Mouse (Mus musculus): ENCODE results near the gene Rs1.
"Not testable (repeated sequence)": the region's sequence is repeated elsewhere in the genome, so short reads cannot be mapped to it uniquely, and the experiment has no call there.

The Rs1 gene

GRCm38 (mm10) chrX:160767713-160768112, at the start of gene Rs1:
Gene Rs1 (plus strand): TSS chrX:160768013.
- in situ Hi-C loops (cut with MboI, MseI), result no loop called here

- in situ Hi-C loops (cut with MboI, MseI), result no loop called here
Measured at GRCm38 (mm10) chrX:160735650-160736049, 32.2 kb upstream of the Rs1 start, which contains the start of gene Ppef1. Gene Ppef1 (minus strand): TSS chrX:160735765.

DNA sequence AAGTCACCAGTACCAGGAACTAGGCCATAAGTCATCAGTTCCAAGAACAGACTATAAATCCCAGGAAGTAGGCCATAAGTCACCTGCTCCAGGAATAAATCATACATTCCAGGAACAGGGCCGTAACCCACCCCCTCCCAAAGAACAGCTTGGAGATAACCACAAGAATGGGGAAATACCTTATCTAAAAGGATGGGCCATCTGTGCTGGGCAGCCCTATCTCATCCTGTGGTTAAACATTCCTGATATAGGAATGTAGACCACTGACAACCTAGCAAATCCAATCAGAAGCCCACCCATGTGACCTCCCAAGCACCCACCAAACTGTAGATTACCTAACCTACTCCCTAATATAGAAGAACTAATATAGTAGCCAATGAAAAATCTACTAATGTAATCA, 22.4 kb upstream of the Rs1 start:
- in situ Hi-C loops (cut with MboI, MseI), result no loop called here

GRCm38 (mm10) chrX:160748653-160749052, 19.2 kb upstream of the Rs1 start:
- in situ Hi-C loops (cut with MboI, MseI), result no loop called here

GRCm38 (mm10) chrX:160750808-160751207, 17.0 kb upstream of the Rs1 start:
- in situ Hi-C loops (cut with MboI, MseI), result no loop called here

GRCm38 (mm10) chrX:160765389-160766232, 2.2 kb upstream of the Rs1 start:
- in situ Hi-C loops (cut with MboI, MseI), result no loop called here

- in situ Hi-C loops (cut with MboI, MseI), result no loop called here
Measured at GRCm38 (mm10) chrX:160766233-160766616, 1.6 kb upstream of the Rs1 start.

DNA sequence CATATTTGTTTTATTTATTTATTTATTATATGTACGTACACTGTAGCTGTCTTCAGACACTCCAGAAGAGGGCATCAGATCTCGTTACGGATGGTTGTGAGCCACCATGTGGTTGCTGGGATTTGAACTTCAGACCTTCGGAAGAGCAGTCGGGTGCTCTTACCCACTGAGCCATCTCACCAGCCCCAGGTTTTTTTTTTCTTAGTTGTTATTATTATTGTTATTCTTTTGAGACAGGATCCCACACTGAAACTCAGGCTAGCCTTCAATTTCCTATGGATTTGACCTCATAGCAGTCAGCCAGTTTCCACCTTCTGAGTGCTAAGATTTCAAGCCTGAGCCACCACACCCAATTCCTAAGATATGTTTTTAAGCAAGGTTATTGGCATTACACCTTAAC, 1.8 kb downstream of the Rs1 start:
- in situ Hi-C loops (cut with MboI, MseI), result not testable (repeated sequence)

DNA sequence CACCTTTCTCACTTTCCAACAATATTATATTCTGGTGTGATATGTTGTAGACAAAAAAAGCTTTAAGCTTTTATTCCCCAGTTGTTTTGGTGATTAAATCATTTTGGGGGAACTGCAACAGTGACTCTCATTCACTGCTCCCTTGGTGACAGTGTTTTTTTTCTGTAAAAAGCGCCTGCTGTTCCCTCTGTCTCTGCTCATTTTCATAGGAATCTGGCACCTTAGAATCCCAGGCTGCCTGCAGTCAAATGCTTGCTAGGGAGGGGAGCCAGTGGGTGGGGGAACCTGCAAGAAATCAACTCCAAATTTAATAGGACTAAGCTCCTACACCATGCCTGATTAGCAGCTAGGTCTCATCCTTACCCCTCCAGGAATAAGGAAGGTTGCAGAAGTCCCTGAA, 5.2 kb downstream of the Rs1 start:
- in situ Hi-C loops (cut with MboI, MseI), result no loop called here

DNA sequence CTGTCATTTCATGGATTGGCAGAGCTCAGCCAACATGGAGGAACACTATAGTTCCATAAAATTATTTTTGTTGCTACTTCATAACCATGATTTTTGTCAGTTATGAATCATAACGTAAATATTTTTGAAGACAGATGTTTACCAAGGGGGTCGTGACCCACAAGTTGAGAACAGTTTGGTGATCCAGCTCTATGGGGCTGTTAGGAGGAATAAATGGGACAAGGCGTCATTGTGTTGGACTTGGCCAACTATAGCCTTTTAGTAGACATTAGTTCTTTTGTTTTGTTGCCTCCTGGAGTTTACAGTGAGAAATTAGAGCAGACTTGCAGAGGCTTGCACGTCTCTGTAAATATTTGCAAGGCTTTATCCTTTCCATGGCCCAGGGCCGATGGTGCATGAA, 14.5 kb downstream of the Rs1 start:
- in situ Hi-C loops (cut with MboI, MseI), result no loop called here

GRCm38 (mm10) chrX:160794920-160795319, 27.1 kb downstream of the Rs1 start:
- in situ Hi-C loops (cut with MboI, MseI), result no loop called here

GRCm38 (mm10) chrX:160804409-160805150, 36.8 kb downstream of the Rs1 start:
- in situ Hi-C loops (cut with MboI, MseI), result no loop called here

GRCm38 (mm10) chrX:160808226-160808625, 40.4 kb downstream of the Rs1 start:
- in situ Hi-C loops (cut with MboI, MseI), result no loop called here

Measured in regulatory T cell (primary cell).